In genomic region chr9:48744916-48745315, GRCm38 (mm10) we compare ENCODE assay signal across 8 mouse cellular contexts.
DNase-seq lines count a peak whose midpoint lies in the region; ATAC-seq and TF ChIP-seq lines count a peak whose summit lies in the region.

No protein-coding gene starts in this region.

- peak overlapping the region; percentile 21 for H3K27ac ChIP-seq in kidney, adult 2 months (ENCODE audit: insufficient read depth, low read depth, low read length)
- no peak overlapping the region for H3K27ac ChIP-seq in kidney, embryonic 15.5 days
- H3K27ac ChIP-seq in liver, embryonic 14.5 days: no peak overlapping the region
- H3K27ac ChIP-seq in stomach, embryonic 16.5 days (ENCODE audit: low read length): peak overlapping the region; percentile 6; the same call in 1 of the 2 replicates
- no peak overlapping the region for H3K27ac ChIP-seq in midbrain, embryonic 14.5 days (replicated peaks; ENCODE audit: low read depth, low read length)

- 40% methylated on average over 13 of the region's 13 CpGs for WGBS in kidney, adult 2 months
- WGBS in kidney, embryonic 15.5 days: 68% methylated on average over 13 of the region's 13 CpGs
- 27% methylated on average over 13 of the region's 13 CpGs for WGBS in liver, embryonic 14.5 days (ENCODE audit: insufficient replicate concordance)
- 48% methylated on average over 13 of the region's 13 CpGs for WGBS in stomach, embryonic 16.5 days
- 87% methylated on average over 13 of the region's 13 CpGs for WGBS in midbrain, embryonic 14.5 days

- peak; percentile 75 for DNase-seq in kidney, adult 2 months
- DNase-seq in gastrocnemius, adult 18-20 months (ENCODE audit: low spot score): peak; percentile 93
- DNase-seq in liver, embryonic 14.5 days (ENCODE audit: low read depth in 3 of 3, low spot score in 3 of 3): peak; percentile 47 to 57 (median 56)
- DNase-seq in neural tube, embryonic 10.5 days (ENCODE audit: extremely low spot score, low spot score): no peak
- no peak for DNase-seq in midbrain, embryonic 14.5 days
- no peak for DNase-seq in thymus, postnatal 0 days (ENCODE audit: low spot score)

- no peak for TF ChIP-seq POLR2A in kidney, adult 2 months (IDR thresholded peaks at IDR 0.05; ENCODE audit: low read depth, low read length)

- H3K9me3 ChIP-seq in kidney, embryonic 15.5 days (replicated peaks): no peaks in the 10 kb centered on the region
- no peaks in the 10 kb centered on the region for H3K9me3 ChIP-seq in liver, embryonic 14.5 days (ENCODE audit: control insufficient read depth, low read length)
- H3K9me3 ChIP-seq in stomach, embryonic 16.5 days (replicated peaks; ENCODE audit: control insufficient read depth, low read length): no peaks in the 10 kb centered on the region
- no peaks in the 10 kb centered on the region for H3K9me3 ChIP-seq in midbrain, embryonic 14.5 days (ENCODE audit: control insufficient read depth, low read length)

- no peak overlapping the region for H3K9ac ChIP-seq in kidney, embryonic 15.5 days
- H3K9ac ChIP-seq in liver, embryonic 14.5 days (replicated peaks): no peak overlapping the region
- 0 out of 2 replicates have a peak overlapping the region, but pooled peaks have one; percentile 24 for H3K9ac ChIP-seq in stomach, embryonic 16.5 days (ENCODE audit: low read length)
- H3K9ac ChIP-seq in midbrain, embryonic 14.5 days (replicated peaks; ENCODE audit: low read length): no peak overlapping the region

- 0 out of 2 replicates have a peak, but pooled peaks have one; percentile 38 for TF ChIP-seq EP300 in liver, embryonic 14.5 days (IDR thresholded peaks at IDR 0.05; ENCODE audit: low read depth)

- no peak overlapping the region for H3K4me2 ChIP-seq in kidney, embryonic 15.5 days
- H3K4me2 ChIP-seq in liver, embryonic 14.5 days (ENCODE audit: low read depth): peak overlapping the region; percentile 43
- no peak overlapping the region for H3K4me2 ChIP-seq in stomach, embryonic 16.5 days (ENCODE audit: low read depth, low read length)
- H3K4me2 ChIP-seq in midbrain, embryonic 14.5 days (ENCODE audit: low read length): no peak overlapping the region

- no peaks in the 10 kb centered on the region for H3K27me3 ChIP-seq in kidney, adult 2 months (replicated peaks; ENCODE audit: control insufficient read depth, insufficient read depth, low read length)
- peaks cover 34% of the 10 kb centered on the region for H3K27me3 ChIP-seq in kidney, embryonic 15.5 days
- no peaks in the 10 kb centered on the region for H3K27me3 ChIP-seq in liver, embryonic 14.5 days (ENCODE audit: control insufficient read depth, insufficient read depth, low read length)
- H3K27me3 ChIP-seq in stomach, embryonic 16.5 days (ENCODE audit: control insufficient read depth, insufficient read depth, low read length): no peaks in the 10 kb centered on the region
- no peaks in the 10 kb centered on the region for H3K27me3 ChIP-seq in midbrain, embryonic 14.5 days (ENCODE audit: control insufficient read depth, insufficient read depth, low read length)

- H3K36me3 ChIP-seq in kidney, adult 2 months (ENCODE audit: control insufficient read depth, insufficient read depth, low read length): no peaks in the 10 kb centered on the region
- H3K36me3 ChIP-seq in kidney, embryonic 15.5 days: no peaks in the 10 kb centered on the region
- no peaks in the 10 kb centered on the region for H3K36me3 ChIP-seq in liver, embryonic 14.5 days (replicated peaks; ENCODE audit: control insufficient read depth, insufficient read depth, low read depth)
- no peaks in the 10 kb centered on the region for H3K36me3 ChIP-seq in stomach, embryonic 16.5 days (ENCODE audit: control insufficient read depth, insufficient read depth, low read length)
- no peaks in the 10 kb centered on the region for H3K36me3 ChIP-seq in midbrain, embryonic 14.5 days (ENCODE audit: control insufficient read depth, insufficient read depth, low read length)

- no peak for TF ChIP-seq CTCF in kidney, adult 2 months (conservative IDR thresholded peaks at IDR 0.05; ENCODE audit: insufficient read depth, insufficient read length, low read depth, low read length)
- TF ChIP-seq CTCF in liver, embryonic 14.5 days (IDR thresholded peaks at IDR 0.05; ENCODE audit: low read depth): no peak

- peaks cover 59% of the 10 kb centered on the region for H3K4me1 ChIP-seq in kidney, adult 2 months (ENCODE audit: control insufficient read depth, insufficient read depth, low read length)
- H3K4me1 ChIP-seq in kidney, embryonic 15.5 days: peaks cover 21% of the 10 kb centered on the region
- H3K4me1 ChIP-seq in liver, embryonic 14.5 days (replicated peaks; ENCODE audit: control insufficient read depth in 2 of 2, insufficient read depth in 2 of 2, low read length in 1 of 2): peaks cover 8 to 22% of the 10 kb centered on the region in 2 experiments; a peak in 3 of 4 replicates
- peaks cover 25% of the 10 kb centered on the region for H3K4me1 ChIP-seq in stomach, embryonic 16.5 days (ENCODE audit: control insufficient read depth, insufficient read depth, low read length)
- peaks cover 13% of the 10 kb centered on the region; the same call in 1 of the 2 replicates for H3K4me1 ChIP-seq in midbrain, embryonic 14.5 days (ENCODE audit: control insufficient read depth, insufficient read depth, low read length)

- no peak for ATAC-seq in kidney, embryonic 15.5 days (replicated peaks; ENCODE audit: low FRiP score)
- peak; percentile 78 for ATAC-seq in liver, embryonic 14.5 days (ENCODE audit: insufficient read depth)
- ATAC-seq in stomach, embryonic 16.5 days (ENCODE audit: insufficient read depth, low FRiP score): no peak
- ATAC-seq in midbrain, embryonic 14.5 days (ENCODE audit: low FRiP score, low TSS enrichment): no peak

- no peak overlapping the region for H3K4me3 ChIP-seq in kidney, adult 2 months (ENCODE audit: insufficient read depth, low read depth, low read length)
- no peak overlapping the region for H3K4me3 ChIP-seq in kidney, embryonic 15.5 days (replicated peaks)
- H3K4me3 ChIP-seq in liver, embryonic 14.5 days (ENCODE audit: insufficient read depth in 1 of 2, low read depth in 2 of 2, low read length in 2 of 2): no peak overlapping the region
- no peak overlapping the region for H3K4me3 ChIP-seq in stomach, embryonic 16.5 days (replicated peaks; ENCODE audit: low read length)
- no peak overlapping the region for H3K4me3 ChIP-seq in midbrain, embryonic 14.5 days (replicated peaks; ENCODE audit: low read depth, low read length)

Comparison
In these comparisons a context has a peak if more than half of its experiments do, and no peak if none do; other contexts are left out.
1. H3K27ac ChIP-seq: peak in kidney, adult 2 months (single experiment) and stomach, embryonic 16.5 days (single experiment); none in kidney, embryonic 15.5 days (single experiment), liver, embryonic 14.5 days (single experiment) and midbrain, embryonic 14.5 days (single experiment).
2. DNase-seq: peak in kidney, adult 2 months (single experiment), gastrocnemius, adult 18-20 months (single experiment) and liver, embryonic 14.5 days (3 of 3); none in neural tube, embryonic 10.5 days (single experiment), midbrain, embryonic 14.5 days (single experiment) and thymus, postnatal 0 days (single experiment).